Mouse (Mus musculus) CH12.LX (cell line): ENCODE measurements around the gene Stub1. TPM values are rescaled to one million over a fixed set of nuclear protein-coding genes. Genes with fewer than 3 reads are reported as not detected.
A peak's percentile ranks its signal among the peaks of the same experiment; 100 is the strongest.

Source experiments
- DNase-seq: peaks from one replicate; pipeline ENCODE4 v3.0.0-alpha.2; 2013; ENCODE audit errors: extremely low read depth
- H3K27ac ChIP-seq: 2 replicates; pipeline ENCODE4 v1.5.1; 2012; ENCODE audit warnings: low read depth, mild to moderate bottlenecking, control low read depth, moderate library complexity; ENCODE audit not compliant: insufficient read depth
- H3K27me3 ChIP-seq: replicated peaks from 2 replicates; pipeline ENCODE3; 2012; ENCODE audit warnings: inconsistent platforms
- H3K36me3 ChIP-seq, 2 experiments: replicated peaks in 1 of 2; 2 replicates each; pipeline versions ENCODE3 to v1.6.1; 2012; ENCODE audit warnings: inconsistent platforms in 1 of 2, low read length in 1 of 2, mild to moderate bottlenecking in 1 of 2, mixed read lengths in 1 of 2, moderate library complexity in 1 of 2; ENCODE audit not compliant: control insufficient read depth in 1 of 2, insufficient read depth in 1 of 2
- H3K4me1 ChIP-seq, 2 experiments: 2 replicates each; pipeline ENCODE4 v1.6.1; 2012; ENCODE audit warnings: inconsistent platforms in 1 of 2, moderate library complexity in 1 of 2; ENCODE audit not compliant: insufficient read depth in 2 of 2, control insufficient read depth in 1 of 2
- H3K4me2 ChIP-seq: 2 replicates; pipeline ENCODE4 v1.6.1; 2012; ENCODE audit warnings: low read depth, mild to moderate bottlenecking, control low read depth; ENCODE audit not compliant: poor library complexity, insufficient read depth, severe bottlenecking
- H3K4me3 ChIP-seq, 3 experiments: fragments of 150-350 bp in 1 of 3; sonication (generic) in 1 of 3; replicated peaks in 1 of 3; 2 replicates each; pipeline versions ENCODE3 to v1.5.1; 2011 to 2012; ENCODE audit warnings: low read depth in 2 of 3, low read length in 2 of 3, mild to moderate bottlenecking in 2 of 3, moderate library complexity in 2 of 3, control low read depth in 1 of 3, improper control_type of control experiment in 1 of 3, inconsistent platforms in 1 of 3, mixed read lengths in 1 of 3; ENCODE audit not compliant: poor library complexity in 1 of 3
- H3K79me2 ChIP-seq: replicated peaks from 2 replicates; pipeline ENCODE4 v1.6.1; 2012; ENCODE audit warnings: mild to moderate bottlenecking, moderate library complexity; ENCODE audit not compliant: control insufficient read depth, poor library complexity, insufficient read depth, severe bottlenecking; ENCODE audit errors: extremely low read depth
- H3K9ac ChIP-seq: 2 replicates; pipeline ENCODE4 v1.6.1; 2012; ENCODE audit warnings: low read depth, mild to moderate bottlenecking, control low read depth, moderate library complexity; ENCODE audit not compliant: insufficient read depth
- H3K9me3 ChIP-seq: replicated peaks from 2 replicates; pipeline ENCODE3; 2012; ENCODE audit warnings: low read length, inconsistent platforms, mixed read lengths
- BHLHE40 ChIP-seq: IDR thresholded peaks from 2 replicates; pipeline ENCODE4 v1.6.1; 2011; ENCODE audit warnings: mild to moderate bottlenecking, low read depth, low read length, improper control_type of control experiment
- CHD1 ChIP-seq: IDR thresholded peaks from 2 replicates; pipeline ENCODE4 v1.6.1; 2012; ENCODE audit warnings: low read depth, low read length, improper control_type of control experiment, inconsistent platforms
- CHD2 ChIP-seq: IDR thresholded peaks from 2 replicates; pipeline ENCODE4 v1.6.1; 2011; ENCODE audit warnings: low read length, improper control_type of control experiment
- CTCF ChIP-seq, 2 experiments: IDR thresholded peaks in 1 of 2; conservative IDR thresholded peaks in 1 of 2; 2 replicates each; pipeline ENCODE4 v1.5.1; 2011 to 2012; ENCODE audit warnings: low read depth in 2 of 2, low read length in 2 of 2, improper control_type of control experiment in 1 of 2, inconsistent platforms in 1 of 2, mild to moderate bottlenecking in 1 of 2, moderate library complexity in 1 of 2
- GABPA ChIP-seq: IDR thresholded peaks from 2 replicates; pipeline ENCODE4 v1.6.1; 2012; ENCODE audit warnings: low read depth, low read length, improper control_type of control experiment, inconsistent platforms; ENCODE audit not compliant: insufficient replicate concordance
- JUN ChIP-seq: IDR thresholded peaks from 2 replicates; pipeline ENCODE4 v1.6.1; 2011; ENCODE audit warnings: low read depth, mild to moderate bottlenecking, low read length, improper control_type of control experiment, moderate library complexity; ENCODE audit not compliant: insufficient read depth
- JUND ChIP-seq: conservative IDR thresholded peaks from 2 replicates; pipeline ENCODE4 v1.6.1; 2011; ENCODE audit warnings: low read depth, low read length, improper control_type of control experiment
- KAT2A ChIP-seq: IDR thresholded peaks from 2 replicates; pipeline ENCODE4 v1.6.1; 2012; ENCODE audit warnings: low read length, improper control_type of control experiment, inconsistent platforms; ENCODE audit not compliant: insufficient replicate concordance
- MAX ChIP-seq: IDR thresholded peaks from 2 replicates; pipeline ENCODE4 v1.6.1; 2011; ENCODE audit warnings: low read length, improper control_type of control experiment
- MAZ ChIP-seq: IDR thresholded peaks from 2 replicates; pipeline ENCODE4 v1.6.1; 2012; ENCODE audit warnings: low read depth, mild to moderate bottlenecking, inconsistent platforms, low read length, improper control_type of control experiment, moderate library complexity
- MXI1 ChIP-seq: IDR thresholded peaks from 2 replicates; pipeline ENCODE4 v1.6.1; 2011; ENCODE audit warnings: mild to moderate bottlenecking, low read depth, low read length, improper control_type of control experiment
- MYC ChIP-seq: IDR thresholded peaks from 2 replicates; pipeline ENCODE4 v1.6.1; 2011; ENCODE audit warnings: low read depth, mild to moderate bottlenecking, improper control_type of control experiment, low read length
- PAX5 ChIP-seq: IDR thresholded peaks from 2 replicates; pipeline ENCODE4 v1.6.1; 2012; ENCODE audit warnings: low read length, inconsistent platforms, mixed read lengths
- POLR2AphosphoS2 ChIP-seq: IDR thresholded peaks from 2 replicates; pipeline ENCODE4 v1.6.1; 2011; ENCODE audit warnings: low read depth, low read length, improper control_type of control experiment
- RAD21 ChIP-seq: IDR thresholded peaks from 2 replicates; pipeline ENCODE4 v1.6.1; 2011; ENCODE audit warnings: low read depth, mild to moderate bottlenecking, low read length, improper control_type of control experiment, moderate library complexity
- RCOR1 ChIP-seq: conservative IDR thresholded peaks from 2 replicates; pipeline ENCODE4 v1.6.1; 2012; ENCODE audit warnings: low read depth, mild to moderate bottlenecking, inconsistent platforms, low read length, improper control_type of control experiment
- SIN3A ChIP-seq: IDR thresholded peaks from 2 replicates; pipeline ENCODE4 v1.6.1; 2012; ENCODE audit warnings: low read length, improper control_type of control experiment, inconsistent platforms
- USF2 ChIP-seq: conservative IDR thresholded peaks from 2 replicates; pipeline ENCODE4 v1.6.1; 2011; ENCODE audit warnings: low read depth, low read length, improper control_type of control experiment
- ZC3H11A ChIP-seq: IDR thresholded peaks from 2 replicates; pipeline ENCODE4 v1.6.1; 2012; ENCODE audit warnings: low read depth, mild to moderate bottlenecking, inconsistent platforms, low read length, improper control_type of control experiment
- ZKSCAN1 ChIP-seq: IDR thresholded peaks from 2 replicates; pipeline ENCODE4 v1.6.1; 2012; ENCODE audit warnings: low read depth, inconsistent platforms, low read length, improper control_type of control experiment, borderline replicate concordance
- ZMIZ1 ChIP-seq: IDR thresholded peaks from 2 replicates; pipeline ENCODE4 v1.6.1; 2012; ENCODE audit warnings: low read depth, mild to moderate bottlenecking, inconsistent platforms, low read length, improper control_type of control experiment
- ZNF384 ChIP-seq: IDR thresholded peaks from 2 replicates; pipeline ENCODE4 v1.6.1; 2012; ENCODE audit warnings: low read depth, low read length, improper control_type of control experiment, inconsistent platforms
- dilution Hi-C: fragments of 300-500 bp; cut with MboI; formaldehyde crosslinking; loops from 2 replicates; pipeline ENCODE4 v1.14.3; 2020; ENCODE audit warnings: low sequenced_read_pairs; ENCODE audit not compliant: extremely low pct_unique_long_range_greater_than_20kb, extremely low pct_ligation_motif_present
- in situ Hi-C: fragments of 300-500 bp; cut with MboI; formaldehyde crosslinking; loops from 3 replicates; pipeline ENCODE4 v1.14.3; 2019; ENCODE audit warnings: low sequenced_read_pairs, low pct_ligation_motif_present, low pct_unique_long_range_greater_than_20kb, mixed read lengths
- polyA plus RNA-seq: library from polyadenylated mRNA; unstranded; fragments of >175 nt; gene quantifications from 2 replicates; pipeline ENCODE4 v1.2.1, GENCODE M21; 2012; ENCODE audit warnings: low read depth; ENCODE audit not compliant: insufficient read length
- total RNA-seq, 2 experiments: library from RNA; depleted of rRNA; stranded (reverse); fragments of 300-350 nt in 1 of 2; fragments of >200 nt in 1 of 2; gene quantifications; 2 replicates each; pipeline ENCODE4 v1.2.3; 2012 to 2014

The Stub1 gene
- total and polyA plus RNA-seq, 3 experiments, result 62.9 to 98.3 (median 84.8) TPM

DNA sequence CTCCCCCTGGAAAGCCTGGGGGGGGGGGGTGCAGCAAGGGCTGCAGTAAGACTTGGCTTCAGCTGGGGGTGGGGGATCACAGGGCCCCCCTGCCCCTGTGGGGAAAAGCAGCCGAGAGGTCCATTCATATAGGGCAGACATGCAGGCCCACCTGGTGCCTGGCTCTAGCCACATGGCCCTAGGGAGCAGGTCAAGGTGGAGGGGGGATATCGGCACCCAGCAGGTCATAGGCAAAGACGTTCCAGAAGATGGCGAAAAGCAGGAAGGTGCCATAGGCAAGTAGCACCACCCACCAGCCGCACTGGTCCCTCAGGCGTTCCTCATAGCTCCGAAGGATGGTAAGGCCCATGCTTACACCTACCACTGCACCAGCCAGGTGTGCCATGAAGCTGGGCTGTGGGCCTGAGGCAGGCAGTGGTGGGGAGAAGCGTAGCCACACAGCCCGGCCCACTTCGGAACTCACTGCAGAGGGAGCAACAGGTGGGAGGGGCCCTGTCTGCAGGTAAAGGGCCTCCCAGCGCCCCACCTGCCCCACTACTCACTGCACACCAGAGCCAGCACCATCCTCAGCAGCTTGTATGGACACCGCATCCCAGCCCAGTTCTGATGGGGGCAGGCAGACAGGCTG is 1.5 kb upstream of the Stub1 start:
- H3K27me3 ChIP-seq, result no peaks in the 10 kb centered on the region
- peaks cover 14% of the 10 kb centered on the region for H3K79me2 ChIP-seq
- dilution Hi-C loops, result no loop called here
- peaks cover 16 to 37% of the 10 kb centered on the region in 2 experiments for H3K4me1 ChIP-seq
- H3K27ac ChIP-seq, result no peak overlapping the region
- peaks cover 62 to 76% of the 10 kb centered on the region in 2 experiments for H3K36me3 ChIP-seq
- 0 out of 2 replicates have a peak overlapping the region, but pooled peaks have one; percentile 33 for H3K4me2 ChIP-seq
- no peak for DNase-seq
- H3K9ac ChIP-seq, result no peak overlapping the region
- in situ Hi-C loops, result no loop called here
- H3K4me3 ChIP-seq, result no peak overlapping the region
- no peaks in the 10 kb centered on the region for H3K9me3 ChIP-seq
- TF ChIP-seq CHD1, result no peak
- TF ChIP-seq BHLHE40, result no peak
- TF ChIP-seq USF2, result no peak
- no peak for TF ChIP-seq JUND
- TF ChIP-seq RCOR1, result no peak
- no peak for TF ChIP-seq JUN
- no peak for TF ChIP-seq ZMIZ1
- TF ChIP-seq CTCF (conservative IDR thresholded peaks at IDR 0.05 in 1 of 2, IDR thresholded peaks at IDR 0.05 in 1 of 2; ENCODE audit: low read depth in 2 of 2, low read length in 2 of 2), result no peak
- TF ChIP-seq ZKSCAN1, result no peak
- no peak for TF ChIP-seq CHD2

DNA sequence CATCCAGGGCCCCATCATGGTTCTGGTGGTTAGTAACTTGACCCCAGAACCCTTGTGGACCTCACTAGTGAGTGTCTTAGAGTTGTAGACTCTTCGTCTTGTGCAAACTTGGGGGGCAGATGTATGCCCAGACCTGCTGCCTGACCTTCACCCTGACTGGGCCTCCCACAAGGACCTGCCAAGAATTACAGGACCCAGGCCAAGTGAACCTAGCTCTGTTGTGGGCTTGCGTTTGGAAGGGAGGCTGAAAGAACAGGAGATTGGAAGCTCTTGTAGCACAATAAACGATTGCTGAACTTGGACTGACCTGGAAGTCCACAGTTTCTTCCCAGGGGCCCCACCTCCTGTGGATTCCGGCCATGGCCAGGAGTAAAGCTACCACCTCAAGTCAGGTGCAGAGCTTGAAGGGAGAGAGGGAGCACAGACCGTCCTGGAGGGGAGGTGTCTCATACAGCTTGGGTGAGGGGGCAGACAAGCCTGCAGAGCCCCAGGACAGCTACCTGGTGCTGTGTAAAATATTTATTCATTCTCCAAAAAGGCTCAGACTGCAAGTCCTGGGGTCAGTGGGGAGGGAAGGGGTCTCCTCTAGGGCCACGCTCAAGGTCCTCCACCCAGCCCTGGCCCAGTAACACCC is 874 bp upstream of the Stub1 start:
- Histone ChIP-seq H3K79me2 (peaks cover 14% of the 10 kb centered on the region), H3K27me3 (no peaks in the 10 kb centered on the region), H3K9me3 (no peaks in the 10 kb centered on the region), H3K4me3 (peak overlapping the region; percentile 69 to 81 (median 71)), H3K4me2 (peak overlapping the region; percentile 33), H3K36me3 (peaks cover 56 to 76% of the 10 kb centered on the region in 2 experiments), H3K27ac (no peak overlapping the region), H3K9ac (peak overlapping the region; percentile 84; the same call in 1 of the 2 replicates), H3K4me1 (peaks cover 16 to 40% of the 10 kb centered on the region in 2 experiments)
- in situ Hi-C loops (no loop called here), dilution Hi-C loops (no loop called here)
- no peak for TF ChIP-seq POLR2AphosphoS2
- TF ChIP-seq CHD2, result no peak
- no peak for TF ChIP-seq GABPA
- no peak for TF ChIP-seq ZNF384
- no peak for TF ChIP-seq KAT2A
- TF ChIP-seq ZC3H11A, result no peak
- TF ChIP-seq ZKSCAN1, result no peak
- no peak for TF ChIP-seq MAZ
- TF ChIP-seq PAX5, result no peak
- TF ChIP-seq RAD21, result no peak
- no peak for TF ChIP-seq MXI1
- TF ChIP-seq MYC, result no peak
- no peak for TF ChIP-seq SIN3A
- no peak for TF ChIP-seq MAX
- DNase-seq, result no peak
